Mouse (Mus musculus) bone marrow, adult 2 months (tissue): ENCODE data around the gene Tulp4. TPM values are rescaled to one million over a fixed set of nuclear protein-coding genes. Genes with fewer than 3 reads are reported as not detected.

ENCODE experiments used
- H3K27ac ChIP-seq: fragments of 200-500 bp; 2 replicates; pipeline ENCODE4 v1.5.1; 2012; ENCODE audit warnings: low read depth, mild to moderate bottlenecking, control low read depth, inconsistent platforms, low read length; ENCODE audit not compliant: control insufficient read depth, poor library complexity, insufficient read depth
- H3K4me1 ChIP-seq: fragments of 200-500 bp; 2 replicates; pipeline ENCODE4 v1.6.1; 2011; ENCODE audit warnings: low read length; ENCODE audit not compliant: control insufficient read depth, insufficient read depth
- H3K4me3 ChIP-seq: fragments of 200-500 bp; replicated peaks from 2 replicates; pipeline ENCODE3; 2011; ENCODE audit warnings: mild to moderate bottlenecking, low read depth, low read length, control low read depth; ENCODE audit not compliant: control insufficient read depth
- CTCF ChIP-seq: fragments of 200-500 bp; IDR thresholded peaks from 2 replicates; pipeline ENCODE4 v1.5.1; 2011; ENCODE audit warnings: low read length, control low read depth; ENCODE audit not compliant: control insufficient read depth, insufficient read depth
- POLR2A ChIP-seq: fragments of 200-500 bp; IDR thresholded peaks from 2 replicates; pipeline ENCODE4 v1.6.1; 2011; ENCODE audit warnings: low read depth, mild to moderate bottlenecking, control low read depth, low read length, borderline replicate concordance; ENCODE audit not compliant: control insufficient read depth
- WGBS: fragments of 180-500 bp; shearing (Covaris S2); methylation state at CpG from one replicate; pipeline ENCODE4 v1.1.7; 2018; 5-methylcytosine and 5-hydroxymethylcytosine counted together
- polyA plus RNA-seq: library from polyadenylated mRNA; stranded (reverse); fragments of >200 nt; gene quantifications from 2 replicates; pipeline ENCODE4 v1.2.4, GENCODE M21; 2011; ENCODE audit warnings: low replicate concordance; ENCODE audit not compliant: missing spikeins, insufficient read depth, insufficient read length

Tulp4 gene
- 3.4 and 9.0 TPM in 2 replicates for polyA plus RNA-seq

DNA sequence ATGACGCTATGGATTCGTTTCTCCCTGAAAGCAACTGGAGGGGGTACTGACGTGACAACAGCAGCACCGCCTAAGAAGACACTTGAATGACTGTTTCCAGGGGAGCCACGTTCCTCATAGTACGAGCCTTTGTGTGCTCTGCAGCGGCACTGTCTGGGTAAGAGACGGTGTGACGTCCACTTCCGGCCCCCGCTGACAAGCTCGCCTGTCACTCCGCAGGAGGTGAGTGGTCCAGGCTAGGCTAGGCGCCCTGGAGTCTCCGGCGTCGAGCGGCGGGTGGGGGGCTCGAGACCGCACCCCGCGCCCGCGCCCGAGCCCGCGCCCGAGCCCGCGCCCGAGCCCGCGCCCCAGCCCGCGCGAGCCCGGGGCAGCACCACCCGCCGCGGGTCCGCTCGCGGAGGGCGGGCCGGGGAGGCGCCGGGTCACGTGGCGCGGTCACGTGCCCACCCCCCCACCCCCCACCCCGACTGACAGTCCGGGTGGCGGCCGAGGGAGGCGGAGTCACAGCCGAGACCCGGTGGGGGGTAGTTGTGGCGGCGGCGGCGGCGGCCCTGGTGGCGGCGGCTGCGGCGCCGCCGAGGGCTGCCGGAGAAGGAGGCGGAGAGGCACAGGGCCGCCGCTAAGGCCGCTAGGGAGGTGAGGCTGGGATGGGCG, at the start of gene Tulp4:
Gene Tulp4 (plus strand): TSS at position 77 of the 654 bp plus-strand sequence.
- Histone ChIP-seq H3K4me1 (no peaks in the 10 kb centered on the region; the same call in 1 of the 2 replicates), H3K27ac (peak within 1 kb of the TSS; percentile 84; the same call in 1 of the 2 replicates), H3K4me3 (peak within 1 kb of the TSS; percentile 72)
- TF ChIP-seq POLR2A, result peak; percentile 13; the same call in 1 of the 2 replicates
- no peak; the same call in 1 of the 2 replicates for TF ChIP-seq CTCF
- under 1% methylated on average over 69 of the region's 76 CpGs for WGBS

DNA sequence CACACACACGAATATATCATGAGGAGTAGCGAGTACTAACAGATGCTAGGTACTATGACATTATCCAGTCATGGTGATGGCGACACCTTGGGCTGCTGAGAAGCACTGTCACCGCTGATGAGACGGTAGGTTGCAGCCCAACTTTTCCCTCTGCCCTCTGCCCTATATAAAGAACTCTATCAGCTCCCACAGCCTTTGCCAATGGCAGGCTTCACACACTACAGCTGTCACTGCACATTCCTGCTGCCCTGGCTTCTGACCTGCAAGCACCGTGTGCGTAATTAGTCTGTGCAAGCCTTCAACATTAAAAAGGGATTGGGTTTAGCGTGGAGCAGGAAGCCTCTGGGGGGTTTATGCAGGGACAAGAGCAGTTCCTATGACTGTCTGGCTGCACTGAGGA, 43.4 kb upstream of the Tulp4 start:
- TF ChIP-seq CTCF, result no peak
- TF ChIP-seq POLR2A, result no peak
- H3K4me3 ChIP-seq, result no peak overlapping the region
- WGBS, result 88% methylated on average over 8 of the region's 8 CpGs
- no peak overlapping the region for H3K27ac ChIP-seq
- H3K4me1 ChIP-seq, result no peaks in the 10 kb centered on the region; the same call in 1 of the 2 replicates

DNA sequence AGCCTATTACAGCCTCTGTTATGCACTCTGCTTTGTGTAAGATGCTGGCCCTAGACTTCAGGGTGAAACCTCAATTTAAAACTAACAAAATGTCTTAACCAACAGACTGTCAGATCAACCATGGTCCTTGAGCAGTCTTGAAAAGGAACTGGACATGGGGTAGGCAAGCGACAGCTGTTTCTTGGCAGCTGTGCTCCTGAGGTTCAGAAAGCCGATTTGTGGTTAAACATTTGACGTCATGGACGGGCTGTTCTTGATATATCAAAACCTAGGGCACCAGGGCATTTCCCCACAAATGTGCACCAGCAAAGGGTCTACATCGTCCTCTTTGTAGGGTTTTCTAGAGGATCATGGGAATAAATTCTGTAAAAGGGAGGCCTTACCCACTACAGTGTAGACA, 42.7 kb upstream of the Tulp4 start:
- H3K27ac ChIP-seq, result no peak overlapping the region
- TF ChIP-seq CTCF (no peak), POLR2A (no peak)
- H3K4me1 ChIP-seq, result no peaks in the 10 kb centered on the region; the same call in 1 of the 2 replicates
- H3K4me3 ChIP-seq, result no peak overlapping the region
- WGBS, result 59% methylated on average over 5 of the region's 5 CpGs

DNA sequence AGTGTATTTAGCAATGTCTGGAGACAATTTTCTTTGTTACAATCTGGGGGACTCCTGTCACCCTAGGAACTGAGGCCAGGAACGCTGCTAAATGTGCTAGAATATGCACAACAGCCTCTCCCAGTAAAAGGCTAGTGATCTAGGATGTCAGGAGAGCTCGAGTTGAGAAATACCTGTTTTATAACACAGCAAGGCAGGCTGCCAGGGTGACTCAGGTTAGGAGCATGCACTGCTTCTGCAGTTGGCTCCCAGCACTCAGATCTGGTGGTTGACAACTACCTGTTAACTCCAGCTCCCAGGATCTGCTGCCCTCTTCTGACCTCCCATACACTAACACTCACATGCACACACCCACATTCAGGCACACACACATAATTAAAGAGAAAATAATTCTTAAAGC, 40.2 kb upstream of the Tulp4 start:
- TF ChIP-seq CTCF (no peak), POLR2A (no peak)
- WGBS, result 85% methylated on average over 2 of the region's 2 CpGs
- Histone ChIP-seq H3K27ac (no peak overlapping the region), H3K4me1 (no peaks in the 10 kb centered on the region; the same call in 1 of the 2 replicates), H3K4me3 (no peak overlapping the region)

DNA sequence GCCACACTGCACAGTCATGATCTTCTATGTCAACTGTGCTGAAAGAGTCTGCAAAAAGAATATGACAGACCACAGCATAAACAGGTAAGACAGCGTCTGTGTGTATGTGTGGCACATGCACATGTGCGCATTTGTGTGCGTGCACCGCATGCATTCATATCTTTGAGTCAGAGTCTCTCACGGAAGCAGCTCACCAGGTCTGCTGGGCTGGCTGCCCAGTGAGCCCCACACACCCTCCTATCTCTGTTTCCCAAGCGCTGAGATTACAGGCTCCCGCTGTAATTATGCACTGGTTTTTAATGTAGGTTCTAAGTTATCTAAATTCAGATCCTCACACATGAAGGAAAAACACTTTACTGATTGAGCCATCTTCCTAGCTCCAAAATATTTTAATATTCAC, 38.6 kb upstream of the Tulp4 start:
- H3K4me1 ChIP-seq, result no peaks in the 10 kb centered on the region; the same call in 1 of the 2 replicates
- 93% methylated on average over 7 of the region's 7 CpGs for WGBS
- H3K27ac ChIP-seq, result no peak overlapping the region
- TF ChIP-seq POLR2A, result no peak
- TF ChIP-seq CTCF, result no peak
- H3K4me3 ChIP-seq, result no peak overlapping the region

DNA sequence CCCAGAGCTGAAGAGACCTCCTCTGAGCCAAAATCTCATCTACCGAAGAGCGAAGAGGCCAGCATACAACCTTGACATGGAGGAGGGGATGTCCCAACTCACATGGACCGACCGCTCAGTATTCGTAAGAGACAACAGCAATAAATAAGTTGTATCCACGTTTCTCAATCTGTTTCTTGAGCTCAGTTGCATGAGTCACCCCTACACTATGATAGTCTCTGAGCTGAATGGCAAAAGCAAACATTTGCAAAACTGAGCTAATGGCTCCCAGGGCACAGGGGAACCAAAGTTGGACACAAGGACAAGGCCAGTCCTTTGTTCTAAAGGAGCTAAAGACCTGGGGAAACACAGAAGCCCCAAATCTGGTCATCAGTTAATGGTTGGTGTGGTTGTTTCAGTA, 36.4 kb upstream of the Tulp4 start:
- Histone ChIP-seq H3K4me3 (no peak overlapping the region), H3K27ac (no peak overlapping the region), H3K4me1 (no peaks in the 10 kb centered on the region; the same call in 1 of the 2 replicates)
- 86% methylated on average over 6 of the region's 6 CpGs for WGBS
- no peak for TF ChIP-seq CTCF
- TF ChIP-seq POLR2A, result no peak

DNA sequence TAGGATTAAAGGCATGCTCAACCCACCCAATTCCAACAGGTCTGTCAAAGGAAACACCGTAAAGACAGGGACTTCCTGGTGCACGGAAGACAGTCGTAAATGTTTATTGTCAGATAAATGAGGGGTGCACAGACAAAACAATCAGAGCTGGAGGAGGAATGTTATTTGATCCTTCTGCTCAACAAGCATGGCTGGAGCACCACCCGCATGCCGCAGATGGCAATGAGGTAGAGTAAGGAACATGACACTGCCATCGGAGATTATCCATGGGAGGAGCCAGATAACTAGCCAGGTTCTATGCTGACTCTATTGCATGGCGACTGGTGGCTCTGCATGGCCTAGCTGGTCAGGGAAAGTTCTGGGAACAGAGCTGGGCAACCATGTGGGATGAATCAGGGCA, 32.8 kb upstream of the Tulp4 start:
- H3K4me3 ChIP-seq, result no peak overlapping the region
- no peak overlapping the region for H3K27ac ChIP-seq
- no peaks in the 10 kb centered on the region; the same call in 1 of the 2 replicates for H3K4me1 ChIP-seq
- WGBS, result 86% methylated on average over 7 of the region's 7 CpGs
- TF ChIP-seq POLR2A (no peak), CTCF (no peak)

DNA sequence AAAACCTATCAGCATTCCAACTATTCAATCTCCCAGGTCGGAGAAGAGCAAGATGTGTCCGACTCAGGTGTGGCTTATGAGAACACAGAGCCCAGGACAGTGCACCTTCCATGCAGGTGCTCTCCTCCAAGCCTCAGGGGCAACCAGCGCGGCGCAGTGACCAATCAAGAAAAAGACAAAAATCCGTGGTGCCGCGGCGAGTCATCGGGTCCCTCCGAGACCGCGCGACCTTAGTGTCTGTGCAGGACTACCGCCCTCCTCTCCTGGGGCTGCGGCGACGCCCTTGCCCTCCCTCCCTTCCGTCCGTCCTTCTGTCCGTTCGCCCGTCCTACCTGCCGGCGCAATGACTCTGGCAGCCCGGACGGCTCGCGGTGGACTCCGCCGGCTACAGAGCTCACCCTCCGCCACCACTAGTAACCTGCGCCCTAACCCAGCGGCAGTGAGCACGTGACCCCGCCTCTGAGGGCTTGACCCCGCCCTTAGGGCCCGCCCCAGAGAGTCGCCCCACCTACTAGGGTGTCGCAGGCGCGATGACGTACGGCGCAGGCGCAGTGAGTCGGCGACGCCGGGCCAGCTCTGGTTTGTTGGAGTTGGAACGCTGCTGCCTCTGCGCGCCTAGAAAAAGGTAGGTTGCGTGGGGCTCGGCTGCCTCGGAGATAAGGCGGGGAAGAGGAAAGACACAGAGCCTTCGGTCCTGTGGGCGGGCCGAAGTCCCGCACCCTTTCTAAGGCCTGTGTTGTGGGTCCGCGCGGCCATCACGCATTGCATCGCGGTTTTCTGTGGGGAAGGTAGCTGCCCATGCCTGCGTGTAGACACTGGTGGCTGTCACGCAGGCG, 26.7 kb upstream of the Tulp4 start, which contains the start of the genes Serac1 and Gtf2h5:
Gene Serac1 (minus strand): TSS at position 455 of the 836 bp plus-strand sequence.
Gene Gtf2h5 (plus strand): TSS at position 500 of the 836 bp plus-strand sequence.
- TF ChIP-seq CTCF (peak; percentile 13; the same call in 1 of the 2 replicates), POLR2A (peak; percentile 84; the same call in 1 of the 2 replicates)
- WGBS, result under 1% methylated on average over 70 of the region's 70 CpGs
- Histone ChIP-seq H3K4me1 (peaks cover 2% of the 10 kb centered on the region; the same call in 1 of the 2 replicates), H3K4me3 (peak within 1 kb of the TSS; percentile 93), H3K27ac (peak within 1 kb of the TSS; percentile 90)
